In the genomic region with DNA sequence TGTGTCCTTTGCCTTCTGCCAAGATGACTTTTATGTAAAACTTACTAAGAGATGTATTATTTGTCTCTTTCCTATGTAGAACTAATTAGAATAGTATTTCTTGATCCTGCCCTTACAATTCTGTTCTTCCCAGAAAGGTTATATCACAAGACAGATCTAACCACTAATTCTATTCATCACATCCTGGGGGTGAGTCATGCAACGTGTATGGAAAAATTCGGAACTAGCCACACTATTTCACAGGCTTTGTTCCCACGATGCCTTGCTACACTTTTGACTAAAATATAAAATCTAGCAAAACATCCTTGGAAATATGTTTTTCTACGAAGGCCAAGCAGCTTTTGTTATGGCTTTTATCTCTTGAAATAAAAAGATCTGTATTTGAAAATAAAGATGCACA, we compare ENCODE assay signal across 18 mouse cellular contexts.
DNase-seq lines count a peak whose midpoint lies in the region; ATAC-seq and TF ChIP-seq lines count a peak whose summit lies in the region.
"Had no signal": no experiment of that assay in that cellular context is flagged by ENCODE, and none has a peak within 500 bp of the region (broad histone marks: within the 10 kb centered on the region; RNA-seq: fewer than 3 reads in every experiment).

No protein-coding gene starts in this region.

- H3K9ac ChIP-seq in hindbrain, postnatal 0 days (replicated peaks; ENCODE audit: low read length), result no peak overlapping the region
- no peak overlapping the region for H3K9ac ChIP-seq in midbrain, embryonic 14.5 days (replicated peaks; ENCODE audit: low read length)
- H3K9ac ChIP-seq: forebrain, embryonic 15.5 days; heart, embryonic 12.5 days had no signal

- POLR2A ChIA-PET in Patski (lab: Charles Lee), result no interaction called here

- no peaks in the 10 kb centered on the region for H3K36me3 ChIP-seq in myocyte (ENCODE audit: control insufficient read depth, insufficient read depth)
- H3K36me3 ChIP-seq in hindbrain, postnatal 0 days (ENCODE audit: insufficient read depth, low read length), result no peaks in the 10 kb centered on the region
- H3K36me3 ChIP-seq in midbrain, embryonic 14.5 days (ENCODE audit: control insufficient read depth, insufficient read depth, low read length), result no peaks in the 10 kb centered on the region
- H3K36me3 ChIP-seq: embryonic facial prominence, embryonic 10.5 days; forebrain, embryonic 15.5 days; heart, embryonic 12.5 days had no signal

- no peak for TF ChIP-seq CTCF in Patski (IDR thresholded peaks at IDR 0.05)
- TF ChIP-seq CTCF in hindbrain, postnatal 0 days (IDR thresholded peaks at IDR 0.05; ENCODE audit: low read depth), result no peak

- H3K4me1 ChIP-seq in hindbrain, postnatal 0 days (ENCODE audit: insufficient read depth, low read length), result no peaks in the 10 kb centered on the region
- H3K4me1 ChIP-seq in midbrain, embryonic 14.5 days (ENCODE audit: control insufficient read depth, insufficient read depth, low read length), result no peaks in the 10 kb centered on the region
- H3K4me1 ChIP-seq: embryonic facial prominence, embryonic 10.5 days; forebrain, embryonic 15.5 days; heart, embryonic 12.5 days had no signal

- H3ac ChIP-seq in myocyte (ENCODE audit: control insufficient read depth, insufficient read length), result no peak overlapping the region

- H3K27me3 ChIP-seq in Patski (no peaks in the 10 kb centered on the region), myocyte (ENCODE audit: control insufficient read depth, insufficient read depth, insufficient read length) (no peaks in the 10 kb centered on the region)
- H3K27me3 ChIP-seq in hindbrain, postnatal 0 days (ENCODE audit: insufficient read depth, low read length), result no peaks in the 10 kb centered on the region
- H3K27me3 ChIP-seq in midbrain, embryonic 14.5 days (ENCODE audit: control insufficient read depth, insufficient read depth, low read length), result no peaks in the 10 kb centered on the region
- H3K27me3 ChIP-seq: CH12.LX; forebrain, embryonic 15.5 days; heart, embryonic 12.5 days had no signal

- no peak overlapping the region for H3K27ac ChIP-seq in hindbrain, postnatal 0 days
- H3K27ac ChIP-seq in midbrain, embryonic 14.5 days (replicated peaks; ENCODE audit: low read depth, low read length), result no peak overlapping the region
- H3K27ac ChIP-seq: embryonic facial prominence, embryonic 10.5 days; forebrain, embryonic 15.5 days had no signal

- H3K9me3 ChIP-seq in hindbrain, postnatal 0 days (ENCODE audit: low read length), result no peaks in the 10 kb centered on the region
- H3K9me3 ChIP-seq in midbrain, embryonic 14.5 days (ENCODE audit: control insufficient read depth, low read length), result no peaks in the 10 kb centered on the region
- H3K9me3 ChIP-seq: embryonic facial prominence, embryonic 10.5 days; forebrain, embryonic 15.5 days; heart, embryonic 12.5 days had no signal

- CTCF ChIA-PET in Patski (lab: Charles Lee), result no interaction called here

- WGBS in hindbrain, postnatal 0 days, result 84% methylated on average over 4 of the region's 4 CpGs
- WGBS in midbrain, embryonic 14.5 days, result 79% methylated on average over 4 of the region's 4 CpGs

- ATAC-seq in Patski, result peak; percentile 76
- no peak for ATAC-seq in hindbrain, postnatal 0 days
- ATAC-seq in midbrain, embryonic 14.5 days (ENCODE audit: low FRiP score, low TSS enrichment), result no peak
- ATAC-seq: forebrain, embryonic 15.5 days; hindbrain, embryonic 16.5 days had no signal

- in situ Hi-C loops in Patski (cut with MboI; ENCODE audit: low pct_unique_long_range_greater_than_20kb), result no loop called here

- H3K4me2 ChIP-seq in myocyte (ENCODE audit: low read depth), result peak overlapping the region; percentile 64
- no peak overlapping the region for H3K4me2 ChIP-seq in hindbrain, postnatal 0 days (ENCODE audit: low read depth, low read length)
- no peak overlapping the region for H3K4me2 ChIP-seq in midbrain, embryonic 14.5 days (ENCODE audit: low read length)
- H3K4me2 ChIP-seq: forebrain, embryonic 15.5 days; heart, embryonic 12.5 days had no signal

- H3K4me3 ChIP-seq in myocyte, result no peak overlapping the region
- H3K4me3 ChIP-seq in hindbrain, postnatal 0 days (ENCODE audit: low read length), result no peak overlapping the region
- no peak overlapping the region for H3K4me3 ChIP-seq in midbrain, embryonic 14.5 days (replicated peaks; ENCODE audit: low read depth, low read length)
- H3K4me3 ChIP-seq: embryonic facial prominence, embryonic 10.5 days; erythroblast, embryonic 14.5 days; forebrain, embryonic 15.5 days; heart, embryonic 12.5 days had no signal

- no peaks in the 10 kb centered on the region for H3K79me2 ChIP-seq in myocyte (ENCODE audit: control insufficient read depth, insufficient read depth)

- no peak for TF ChIP-seq POLR2A in myocyte (IDR thresholded peaks at IDR 0.05; ENCODE audit: insufficient read length, low read depth)

- peak; percentile 54 for DNase-seq in 3134 (ENCODE audit: extremely low read depth, insufficient read length, low spot score)
- DNase-seq in 3T3-L1 (ENCODE audit: low read depth, low spot score), result peak; percentile 88
- no peak for DNase-seq in Patski (ENCODE audit: low read depth, low spot score)
- no peak for DNase-seq in hindbrain, postnatal 0 days (ENCODE audit: low spot score)
- DNase-seq in midbrain, embryonic 14.5 days, result no peak
- no peak for DNase-seq in adrenal gland, postnatal 10 days
- DNase-seq: adrenal gland, postnatal 14 days; cerebellum, adult 18-20 months; cerebellum, postnatal 10 days; gastrocnemius, postnatal 14 days; kidney, adult 11 months had no signal

TF ChIP-seq in myocyte, 11 proteins besides CTCF, POLR2A, EP300 and RAD21:
- TF ChIP-seq SRF (IDR thresholded peaks at IDR 0.05; ENCODE audit: control insufficient read depth, insufficient read length, low read depth) (no peak), MYOD1 (IDR thresholded peaks at IDR 0.05; ENCODE audit: control insufficient read depth in 1 of 3, insufficient read length in 2 of 3, low read depth in 2 of 3) (no peak), MAX (IDR thresholded peaks at IDR 0.05; ENCODE audit: low read depth) (no peak), POLR2AphosphoS2 (IDR thresholded peaks at IDR 0.05; ENCODE audit: insufficient read length, low read depth) (no peak), TCF12 (IDR thresholded peaks at IDR 0.05; ENCODE audit: insufficient read depth, poor library complexity, severe bottlenecking) (no peak), TCF3 (IDR thresholded peaks at IDR 0.05; ENCODE audit: insufficient read length, low read depth) (no peak), CEBPB (IDR thresholded peaks at IDR 0.05; ENCODE audit: insufficient read depth, poor library complexity, severe bottlenecking) (no peak), REST (IDR thresholded peaks at IDR 0.05; ENCODE audit: insufficient read depth, insufficient read length) (no peak), USF1 (IDR thresholded peaks at IDR 0.05; ENCODE audit: low read depth) (no peak), E2F4 (IDR thresholded peaks at IDR 0.05; ENCODE audit: insufficient read depth) (no peak), MYOG (IDR thresholded peaks at IDR 0.05; ENCODE audit: control insufficient read depth in 1 of 3, insufficient read depth in 1 of 3, insufficient read length in 2 of 3, low read depth in 2 of 3) (no peak)

Comparison
In these comparisons a context has a peak if more than half of its experiments do, and no peak if none do; other contexts are left out.
1. DNase-seq: peak in 3134 (single experiment) and 3T3-L1 (single experiment); none in Patski (single experiment), hindbrain, postnatal 0 days (single experiment), midbrain, embryonic 14.5 days (single experiment) and adrenal gland, postnatal 10 days (single experiment).